Mouse (Mus musculus) skeletal muscle tissue, adult 2 months (tissue): ENCODE results near the gene Srbd1.

Source experiments
- DNase-seq: peaks from one replicate; pipeline ENCODE4 v3.0.0-alpha.2; 2012; ENCODE audit warnings: low read depth, low spot score

Srbd1 gene

DNA sequence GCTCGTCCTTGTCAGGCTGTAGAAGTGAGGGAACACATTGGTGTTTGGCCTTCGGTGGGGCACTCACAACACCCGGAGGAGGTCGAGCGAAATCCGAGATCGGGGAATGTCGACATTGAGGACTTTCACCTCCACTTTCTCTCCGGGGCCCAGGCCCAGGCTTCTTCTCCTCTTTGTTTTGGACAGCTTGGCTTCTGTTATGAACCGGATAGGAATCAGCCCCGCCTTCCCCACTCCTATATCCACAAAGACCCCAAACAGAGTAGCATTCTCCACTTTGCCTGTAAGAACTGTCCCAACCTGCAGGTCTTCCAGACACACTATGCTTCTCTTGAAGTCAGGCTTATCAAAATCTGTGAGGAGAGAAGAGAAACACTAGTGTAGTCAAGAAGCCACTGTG lies 159.8 kb downstream of the Srbd1 start:
- no peak for DNase-seq

DNA sequence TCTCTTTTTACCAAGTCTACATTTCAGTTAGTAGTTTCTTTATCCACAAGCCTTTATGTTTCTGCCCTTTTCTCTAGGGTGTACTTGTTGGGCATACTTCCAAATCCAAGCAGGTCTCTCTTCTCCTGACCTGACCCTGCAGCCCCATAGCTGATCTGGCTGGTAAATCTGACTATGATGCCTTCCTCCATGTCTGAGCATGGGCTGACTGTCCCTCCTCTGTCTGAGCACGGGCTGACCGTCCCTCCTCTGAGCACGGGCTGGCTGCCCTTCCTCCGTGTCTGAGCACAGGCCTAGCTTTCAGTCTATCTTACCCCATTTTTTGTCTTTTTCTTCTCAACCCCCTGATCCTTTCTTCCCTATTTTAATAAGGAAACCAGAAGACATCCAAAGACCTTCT lies 162.7 kb downstream of the Srbd1 start:
- no peak for DNase-seq

DNA sequence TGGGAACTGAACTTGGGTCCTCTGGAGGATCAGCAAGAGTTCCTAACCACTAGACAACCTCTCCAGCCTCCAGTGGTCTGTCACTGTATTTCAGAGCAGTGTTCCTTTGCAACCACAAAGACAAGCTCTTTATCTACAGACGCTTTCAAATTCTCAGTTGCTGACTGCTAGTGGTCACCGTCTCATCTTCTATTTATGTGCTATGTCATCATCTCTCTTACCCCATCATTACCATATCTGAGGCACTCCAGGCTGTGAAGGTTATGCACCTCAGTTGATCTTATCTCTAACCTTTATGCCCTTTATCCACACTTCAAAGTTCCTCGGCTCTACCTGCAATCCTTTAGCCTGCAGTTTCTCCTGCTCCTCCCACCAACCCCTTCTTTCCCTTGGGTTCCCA lies 163.1 kb downstream of the Srbd1 start:
- no peak for DNase-seq

DNA sequence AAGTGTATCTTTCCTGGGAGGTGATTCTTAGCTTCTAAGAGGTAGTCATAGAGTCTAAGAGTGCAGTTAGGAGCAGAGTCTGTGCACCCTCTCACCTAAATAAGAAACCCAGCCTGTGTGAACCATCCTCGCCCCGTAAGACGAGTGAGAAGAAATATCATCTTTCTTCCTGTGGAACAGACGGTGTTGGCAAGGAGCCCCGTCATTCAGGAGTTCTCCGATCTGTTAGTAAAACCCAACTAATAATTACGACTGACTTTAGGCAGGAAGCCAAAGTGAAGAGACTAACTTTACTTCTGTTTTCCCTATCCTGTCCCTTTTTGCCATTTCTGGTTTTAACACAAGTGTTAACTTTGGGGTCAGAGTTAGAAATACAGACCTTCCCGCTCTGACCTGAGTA lies 166.1 kb downstream of the Srbd1 start:
- no peak for DNase-seq

DNA sequence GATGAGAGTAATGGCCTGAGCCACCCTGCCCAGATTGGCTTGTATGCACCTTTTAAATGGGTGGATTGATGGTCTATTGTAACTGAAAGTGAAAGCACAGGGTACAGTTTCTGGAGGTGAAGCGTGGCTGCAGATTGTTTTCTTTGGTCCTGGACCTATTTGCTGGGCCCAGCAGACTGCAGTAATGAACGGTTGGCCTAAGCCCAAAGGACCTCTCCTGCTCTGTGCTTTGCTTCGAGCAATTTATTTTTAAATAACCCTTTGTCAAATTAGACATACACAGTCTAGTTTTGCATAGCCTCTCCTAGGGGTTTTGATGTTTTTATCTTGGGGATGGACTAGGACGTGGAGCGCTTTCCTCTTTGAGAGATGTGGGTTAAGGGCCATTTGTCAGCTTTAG lies 169.9 kb downstream of the Srbd1 start:
- DNase-seq, result no peak

DNA sequence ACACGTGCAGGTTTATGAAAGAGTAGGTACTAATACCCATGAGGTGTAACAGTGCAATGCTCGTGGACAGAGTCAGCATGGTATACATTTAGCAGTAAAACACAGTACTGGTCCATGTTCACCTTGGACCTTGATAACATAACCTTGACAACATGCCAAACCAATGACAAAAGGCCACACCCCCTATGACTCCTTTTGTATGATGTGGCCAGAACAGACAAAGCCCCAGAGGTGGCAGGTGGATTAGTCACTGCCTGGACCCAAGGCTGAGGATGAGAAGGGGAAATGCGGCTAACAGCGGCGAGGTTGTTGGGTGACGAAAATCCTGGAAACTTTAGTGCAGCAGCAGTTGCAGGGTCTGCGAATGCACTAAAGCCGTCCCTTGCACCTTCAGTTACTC lies 170.4 kb downstream of the Srbd1 start:
- DNase-seq, result no peak

DNA sequence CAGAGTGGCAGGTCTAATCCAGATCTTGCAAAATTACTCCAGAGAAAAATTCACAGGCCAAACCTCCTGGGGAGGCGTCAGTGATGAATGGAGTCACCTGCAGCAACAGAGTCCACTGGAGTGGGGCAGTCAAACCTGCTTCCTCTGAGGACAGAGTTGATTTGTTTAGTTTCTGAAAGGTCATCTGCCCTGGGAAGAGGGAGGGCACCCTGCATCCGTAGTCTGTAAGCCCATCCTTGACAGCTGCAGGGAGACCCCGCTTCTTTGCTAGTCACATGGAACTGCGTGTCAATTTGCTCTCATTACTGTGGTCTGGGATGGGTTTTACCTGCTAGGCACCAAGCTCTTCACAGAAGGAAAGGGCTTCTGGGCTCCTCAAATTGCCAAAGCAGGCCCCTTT lies 173.9 kb downstream of the Srbd1 start:
- DNase-seq, result no peak

DNA sequence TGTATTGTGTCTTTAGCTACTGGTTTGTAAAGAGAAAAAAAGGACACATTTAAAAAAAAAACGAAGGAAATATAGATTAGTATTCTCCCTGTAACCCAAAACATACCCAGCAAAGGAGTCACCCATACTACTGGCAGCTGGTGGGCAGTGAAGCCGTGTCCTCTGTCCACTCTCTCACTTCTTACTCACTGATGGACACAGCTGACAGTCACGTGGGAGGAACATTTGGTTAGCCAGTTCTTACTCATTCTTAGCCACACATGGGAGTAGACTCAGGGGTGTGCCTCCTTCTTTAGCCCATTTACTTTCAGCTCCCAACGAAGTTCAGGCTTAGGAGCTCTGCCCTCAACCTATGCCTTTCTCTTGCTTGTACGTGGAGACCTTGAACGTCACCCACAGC lies 183.3 kb downstream of the Srbd1 start:
- peak; percentile 34 for DNase-seq

DNA sequence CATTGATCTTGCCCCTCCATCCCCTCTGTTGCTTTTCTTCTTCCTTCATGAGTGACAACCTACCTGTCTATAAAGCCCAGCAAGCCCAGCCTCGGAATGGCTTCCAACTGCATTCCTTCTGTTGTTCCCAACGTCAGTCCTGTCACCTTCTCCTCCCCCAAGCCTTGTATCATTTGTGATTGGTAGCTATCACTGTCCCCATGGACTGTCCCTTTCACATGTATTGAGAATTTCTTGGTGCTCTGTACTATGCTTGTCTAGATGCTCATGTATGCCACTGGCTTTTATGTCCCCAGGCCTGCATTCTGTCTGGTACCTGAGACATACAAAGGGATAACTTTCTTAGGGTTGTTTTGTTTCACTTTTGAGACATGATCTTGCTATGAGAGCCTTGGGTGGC lies 193.2 kb downstream of the Srbd1 start:
- DNase-seq, result no peak

DNA sequence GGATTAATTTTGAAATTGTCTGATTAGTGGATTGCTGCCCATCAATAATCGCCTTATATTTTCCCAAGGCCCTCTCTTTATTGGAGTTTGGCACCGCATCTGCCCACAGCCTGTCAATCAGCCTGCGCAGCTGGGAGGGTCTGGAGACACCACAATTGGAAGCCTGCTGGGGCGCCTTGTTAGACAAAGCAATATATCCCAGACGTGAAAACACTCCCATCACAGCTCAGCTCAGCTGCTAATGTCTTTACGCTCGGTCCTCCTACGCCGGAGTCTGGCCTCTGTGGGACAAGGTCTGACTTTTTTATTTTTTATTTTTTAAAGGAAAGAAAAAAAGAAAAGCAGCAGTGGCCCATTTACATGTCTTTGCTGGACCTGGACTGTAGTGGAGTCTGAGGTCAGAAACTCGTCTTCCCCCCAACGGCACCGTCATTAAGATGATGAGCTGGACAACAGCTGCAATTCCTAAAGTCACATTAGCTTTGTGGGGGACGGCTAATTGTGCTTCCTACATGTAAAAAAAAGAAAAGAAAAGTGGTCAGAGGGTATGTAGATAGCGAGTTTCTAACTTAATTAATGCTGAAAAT lies 195.0 kb downstream of the Srbd1 start:
- DNase-seq, result no peak

DNA sequence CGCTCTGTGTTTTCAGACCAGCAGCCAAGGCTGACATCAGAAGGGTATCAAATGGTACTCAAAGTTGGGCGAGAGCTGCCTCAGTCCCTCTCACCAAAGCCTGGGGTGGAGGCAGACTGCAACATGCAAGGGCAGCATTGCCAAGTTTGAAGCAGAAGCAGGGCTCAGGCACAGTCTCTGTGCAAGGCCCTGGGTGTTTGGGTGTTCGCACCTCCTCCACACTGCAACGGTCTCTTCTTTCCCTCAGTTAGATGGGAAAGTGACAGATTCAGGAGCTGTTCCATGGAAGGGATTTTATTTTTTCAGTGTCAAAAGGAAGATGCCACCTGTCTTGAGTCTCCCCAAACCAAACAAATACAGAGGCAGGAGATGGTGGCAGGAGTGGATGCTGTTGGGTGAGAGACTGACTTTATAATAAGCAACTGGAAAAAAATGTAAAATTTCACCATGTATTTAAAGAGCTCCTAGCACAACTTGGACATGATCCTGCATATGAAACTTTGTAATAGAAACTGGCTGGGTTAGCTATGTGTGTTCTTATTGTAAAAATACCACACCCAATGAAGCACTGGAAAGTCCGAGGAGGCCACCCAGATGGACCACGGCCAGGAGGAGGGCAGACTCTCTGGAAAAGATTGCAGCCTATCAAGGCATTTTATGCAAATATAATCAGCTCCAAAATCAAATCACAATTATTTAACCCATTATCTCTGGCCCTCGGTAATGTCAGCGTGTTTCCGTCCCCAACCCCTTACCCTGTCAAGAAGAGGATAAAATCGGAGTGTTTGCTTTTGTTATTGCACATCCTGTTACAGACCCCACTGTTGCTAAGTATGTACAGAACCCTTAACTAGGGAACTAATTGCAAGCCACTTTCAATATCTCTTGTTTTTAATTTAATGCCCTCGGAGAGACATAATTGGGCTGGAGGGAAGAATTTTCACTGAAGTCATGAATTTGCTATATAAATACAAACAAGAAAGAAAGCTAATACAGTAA lies 195.8 kb downstream of the Srbd1 start:
- DNase-seq, result peak; percentile 36

DNA sequence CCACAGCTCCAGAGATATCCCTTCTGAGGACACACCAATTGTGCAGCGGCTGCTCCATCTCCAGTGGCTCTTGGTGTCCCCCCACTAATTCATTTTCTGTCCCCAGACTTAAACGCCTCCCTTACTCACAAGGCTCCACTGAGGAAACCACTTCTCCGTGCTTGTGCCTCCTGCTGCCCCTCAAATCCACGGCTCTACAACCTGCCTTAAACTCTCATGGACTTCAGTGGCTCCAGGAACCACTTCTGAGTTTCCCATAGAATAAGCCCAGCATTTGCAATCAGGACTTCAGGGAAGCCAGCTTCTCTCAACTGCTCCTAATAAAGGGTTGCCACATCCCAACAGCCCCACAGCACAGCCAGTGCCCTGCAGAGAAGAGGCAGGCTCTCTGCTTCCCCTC lies 200.2 kb downstream of the Srbd1 start:
- DNase-seq, result no peak

DNA sequence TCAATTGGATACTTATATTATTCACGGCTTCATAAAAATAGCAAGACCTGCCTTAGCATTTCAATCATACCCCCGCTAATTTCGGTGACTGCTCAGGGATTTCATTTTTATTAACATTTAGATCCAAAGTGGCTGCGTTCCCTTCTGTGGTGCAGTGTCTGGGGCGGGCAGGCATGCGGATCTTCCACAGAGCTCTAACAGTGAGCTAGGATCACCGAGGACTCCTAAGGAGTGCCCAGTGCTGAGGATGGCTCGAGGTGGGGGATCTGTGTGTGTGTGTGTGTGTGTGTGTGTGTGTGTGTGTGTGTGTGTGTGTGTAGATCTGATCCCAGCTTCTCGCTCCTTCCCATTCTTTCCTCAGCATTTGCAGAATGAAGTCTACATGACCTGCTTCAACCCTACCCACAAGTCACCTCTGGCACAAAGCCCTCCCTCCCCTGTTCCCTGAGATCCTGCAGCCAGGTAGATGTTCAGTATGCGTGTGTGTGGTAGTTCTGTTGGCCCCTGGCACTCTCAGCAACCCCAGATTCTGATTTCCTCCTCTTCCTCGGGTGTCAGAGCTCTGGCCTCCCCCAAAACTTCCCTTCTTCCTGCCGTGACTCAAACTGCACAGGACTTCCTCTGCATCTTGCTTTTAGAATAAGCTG lies 200.9 kb downstream of the Srbd1 start:
- DNase-seq, result no peak

DNA sequence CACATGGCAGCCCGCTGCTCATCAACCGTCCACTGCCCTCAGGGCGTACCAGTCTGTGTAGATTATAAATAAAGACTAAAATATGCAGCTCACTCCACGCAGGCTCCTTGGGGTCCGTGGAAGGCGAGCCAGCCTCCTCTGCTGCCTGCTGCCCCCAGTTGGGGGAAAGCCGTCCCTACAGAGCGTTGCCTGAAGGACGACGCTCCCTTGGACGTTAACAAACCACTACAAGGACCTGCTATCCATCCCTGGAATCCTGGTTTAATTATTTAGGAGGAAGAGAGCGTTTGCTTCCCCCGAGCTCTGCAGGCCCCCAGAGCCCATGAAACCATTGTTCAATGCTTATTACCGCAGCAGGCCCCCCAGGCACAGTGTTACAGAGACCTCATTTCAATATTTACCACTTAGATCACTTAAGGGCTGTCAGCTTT lies 201.4 kb downstream of the Srbd1 start:
- DNase-seq, result no peak

DNA sequence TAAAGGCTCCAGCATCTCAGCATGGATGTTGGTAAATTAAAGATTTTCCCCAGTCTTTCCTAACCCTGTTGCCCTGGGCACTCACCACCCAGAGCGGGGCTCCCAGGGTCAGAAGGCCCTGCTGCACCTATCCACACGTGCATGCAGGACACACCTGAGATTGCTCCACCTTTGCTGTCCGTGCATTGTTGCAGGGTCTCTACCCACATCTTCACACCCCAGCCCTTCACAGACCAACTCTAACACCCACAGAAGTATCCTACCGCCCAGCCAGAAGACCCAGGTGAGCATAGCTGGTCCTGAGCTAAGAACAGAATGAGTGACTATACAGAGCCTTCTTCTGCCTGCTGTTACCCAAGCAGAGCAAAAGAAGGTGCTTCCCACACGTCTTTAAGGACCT lies 201.9 kb downstream of the Srbd1 start:
- no peak for DNase-seq

DNA sequence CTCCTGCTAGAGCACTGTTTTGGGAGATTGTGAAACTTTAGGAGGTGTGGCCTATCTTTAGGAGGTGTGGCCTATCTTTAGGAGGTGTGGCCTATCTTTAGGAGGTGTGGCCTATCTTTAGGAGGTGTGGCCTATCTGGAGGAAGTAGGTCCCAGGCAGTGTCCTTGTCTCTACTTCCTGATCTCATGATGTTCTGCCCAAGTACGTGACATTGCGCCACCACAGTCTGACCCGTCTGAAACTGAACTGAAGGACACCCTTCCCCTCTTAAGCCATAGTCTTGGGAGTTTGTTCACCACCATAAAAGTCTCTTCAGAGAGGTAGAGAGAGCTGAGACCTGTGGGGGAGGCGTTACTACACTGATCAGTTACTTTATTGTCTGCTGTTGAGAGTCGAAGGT lies 202.9 kb downstream of the Srbd1 start:
- DNase-seq, result no peak

DNA sequence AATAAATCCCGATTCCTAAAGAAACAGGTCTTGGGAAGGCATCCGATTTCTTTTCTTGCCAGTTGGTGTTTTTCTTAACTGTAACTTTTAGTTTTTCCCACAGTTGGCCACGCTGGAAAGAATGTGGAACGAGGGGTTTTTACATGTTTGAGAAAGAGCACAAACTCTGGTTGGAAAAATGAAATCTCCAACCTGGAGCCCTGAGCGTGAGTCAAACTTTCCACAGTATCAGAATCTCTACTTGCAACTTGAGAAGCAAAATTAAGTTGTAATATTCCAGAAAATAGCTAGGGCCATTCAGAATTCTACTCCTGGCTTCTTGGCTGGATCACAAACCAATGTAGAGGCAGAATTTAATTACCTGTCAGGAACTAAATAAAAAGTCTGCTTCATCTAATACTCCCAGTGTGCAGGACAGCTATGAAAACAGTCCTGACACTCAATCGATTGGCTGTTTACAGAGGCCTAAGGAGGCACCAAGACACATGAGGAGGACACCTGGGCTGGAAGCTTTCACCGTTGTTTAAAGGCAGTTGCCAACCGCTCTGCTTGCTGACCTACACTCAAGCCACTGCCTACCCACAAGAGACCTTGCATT lies 203.7 kb downstream of the Srbd1 start:
- DNase-seq, result no peak

DNA sequence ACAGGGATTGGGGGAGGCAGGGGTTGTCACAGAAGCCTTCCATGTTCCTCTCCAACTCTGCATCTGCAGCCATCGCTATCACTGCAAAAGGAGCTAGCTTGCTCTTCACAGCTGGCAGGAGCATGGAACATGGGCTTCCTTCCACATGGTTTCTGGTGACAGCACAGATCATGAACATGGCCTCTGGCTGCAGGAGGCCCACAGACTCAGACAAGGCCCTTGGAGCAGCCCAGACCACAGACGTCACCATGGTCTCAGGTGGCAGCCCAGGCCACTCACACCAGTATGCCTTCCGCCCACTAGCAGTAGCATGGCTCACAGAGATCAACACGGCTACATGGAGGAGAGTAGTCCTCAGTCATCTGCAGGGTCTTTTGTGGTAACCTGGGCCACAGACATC lies 207.8 kb downstream of the Srbd1 start:
- DNase-seq, result peak; percentile 58

DNA sequence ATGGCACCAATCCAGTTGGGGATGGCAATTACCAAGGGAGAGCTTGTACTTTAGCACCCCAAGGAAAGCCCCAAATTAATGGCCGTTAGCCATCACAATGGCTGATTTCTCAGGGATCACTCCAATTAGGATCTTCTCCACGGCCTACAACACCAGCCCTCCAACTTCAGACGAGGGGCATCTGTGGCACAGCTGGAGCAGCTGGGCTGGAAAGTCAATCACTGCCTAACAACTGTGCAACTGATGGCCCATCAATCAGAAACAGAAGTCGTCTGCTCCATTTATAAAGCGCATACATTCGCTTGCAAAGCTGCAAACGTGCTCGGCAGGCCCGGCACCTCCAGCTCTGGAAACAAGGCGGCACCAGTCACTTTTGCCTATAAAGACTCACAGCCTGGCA lies 209.7 kb downstream of the Srbd1 start:
- no peak for DNase-seq
